Mouse (Mus musculus) myocyte (in vitro differentiated cells): ENCODE data around the gene Pitpnm3.

Source experiments
- CEBPB ChIP-seq: IDR thresholded peaks from 2 replicates; pipeline ENCODE4 v1.6.1; 2011; ENCODE audit warnings: mild to moderate bottlenecking, moderate library complexity; ENCODE audit not compliant: poor library complexity, insufficient read depth, severe bottlenecking
- MAX ChIP-seq: IDR thresholded peaks from one replicate; pipeline ENCODE4 v1.6.1; 2011; ENCODE audit warnings: low read depth, mild to moderate bottlenecking, control low read depth
- POLR2A ChIP-seq: IDR thresholded peaks from one replicate; pipeline ENCODE4 v1.6.1; 2011; ENCODE audit warnings: low read depth, mild to moderate bottlenecking, control low read depth, moderate library complexity; ENCODE audit not compliant: insufficient read length
- POLR2AphosphoS2 ChIP-seq: IDR thresholded peaks from one replicate; pipeline ENCODE4 v1.6.1; 2011; ENCODE audit warnings: low read depth, control low read depth; ENCODE audit not compliant: insufficient read length

GRCm38 (mm10) chr11:72070733-72071132, 64.8 kb downstream of the Pitpnm3 start:
- TF ChIP-seq POLR2A = no peak
- no peak for TF ChIP-seq POLR2AphosphoS2
- no peak for TF ChIP-seq MAX
- no peak for TF ChIP-seq CEBPB
